21 mouse cellular contexts compared by ENCODE assay signal in genomic region chr7:55339879-55340278, GRCm38 (mm10).
"Had no signal": no experiment of that assay in that cellular context is flagged by ENCODE, and none has a peak within 500 bp of the region (broad histone marks: within the 10 kb centered on the region; RNA-seq: fewer than 3 reads in every experiment).

No protein-coding gene starts in this region.

- ATAC-seq: intestine, postnatal 0 days; liver, postnatal 0 days; lung, postnatal 0 days had no signal

- H3K4me1 ChIP-seq: limb, embryonic 12.5 days; limb, embryonic 15.5 days; neural tube, embryonic 12.5 days; neural tube, embryonic 15.5 days; stomach, embryonic 15.5 days had no signal

- H3K27ac ChIP-seq: kidney, postnatal 0 days; layer of hippocampus, adult 2 months; limb, embryonic 12.5 days; limb, embryonic 15.5 days; liver, embryonic 14.5 days; macrophage; neural tube, embryonic 12.5 days; neural tube, embryonic 15.5 days; stomach, embryonic 15.5 days had no signal

- H3K9me3 ChIP-seq: limb, embryonic 12.5 days; limb, embryonic 15.5 days; neural tube, embryonic 12.5 days; neural tube, embryonic 15.5 days; stomach, embryonic 15.5 days had no signal

- DNase-seq: kidney, adult 2 months; kidney, postnatal 25 days; layer of hippocampus, adult 9-11 months; left cerebral cortex, postnatal 4 days; liver, postnatal 0 days; lung, embryonic 14.5 days; right cerebral cortex, adult 18-20 months; spleen, adult 18-20 months; thymus, postnatal 25 days had no signal

- H3K4me2 ChIP-seq: limb, embryonic 12.5 days; limb, embryonic 15.5 days; liver, embryonic 11.5 days; lung, embryonic 14.5 days; neural tube, embryonic 12.5 days; neural tube, embryonic 15.5 days; stomach, embryonic 15.5 days had no signal

- H3K36me3 ChIP-seq: limb, embryonic 12.5 days; limb, embryonic 15.5 days; neural tube, embryonic 12.5 days; neural tube, embryonic 15.5 days; stomach, embryonic 15.5 days had no signal

- H3K9ac ChIP-seq: limb, embryonic 12.5 days; limb, embryonic 15.5 days; liver, embryonic 14.5 days; liver, postnatal 0 days; lung, embryonic 14.5 days; neural tube, embryonic 12.5 days; neural tube, embryonic 15.5 days; stomach, embryonic 15.5 days had no signal

- H3K27me3 ChIP-seq: limb, embryonic 12.5 days; limb, embryonic 15.5 days; neural tube, embryonic 12.5 days; neural tube, embryonic 15.5 days; stomach, embryonic 15.5 days had no signal

- H3K4me3 ChIP-seq: layer of hippocampus, adult 2 months; limb, embryonic 12.5 days; limb, embryonic 15.5 days; neural tube, embryonic 12.5 days; neural tube, embryonic 15.5 days; stomach, embryonic 15.5 days had no signal
